7 mouse cellular contexts compared by ENCODE assay signal in the genomic region with DNA sequence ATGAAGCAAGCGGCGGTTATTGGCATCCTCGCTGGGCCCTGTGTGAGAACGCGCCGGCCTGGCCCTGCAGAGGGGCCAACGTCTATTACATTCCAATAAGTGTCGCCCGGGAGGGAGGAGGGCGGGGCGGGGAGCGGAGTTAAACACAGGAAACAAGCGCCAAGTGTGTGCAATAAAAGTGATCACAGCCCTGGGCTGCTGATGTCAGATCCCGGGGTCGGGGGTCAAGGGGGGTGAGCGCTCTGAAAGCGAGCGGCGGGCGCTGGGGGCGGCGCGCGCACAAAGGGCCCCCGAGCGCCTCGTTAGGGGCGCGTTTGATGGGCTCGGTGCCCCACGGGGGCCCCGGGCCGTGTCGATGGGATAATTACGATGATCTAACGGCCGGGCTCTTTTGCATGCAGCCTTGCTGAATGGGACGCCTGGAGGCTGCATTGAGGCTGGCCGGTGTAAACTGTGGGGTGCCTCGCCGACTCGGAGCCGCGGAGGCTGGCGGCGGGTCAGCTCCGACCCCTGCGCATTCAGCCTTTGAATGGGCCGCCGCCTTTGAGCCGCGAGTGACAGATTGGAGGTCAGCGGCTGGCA.
DNase-seq lines count a peak whose midpoint lies in the region; ATAC-seq lines count a peak whose summit lies in the region.

No protein-coding gene starts in this region.

- no peaks in the 10 kb centered on the region for H3K9me3 ChIP-seq in heart, embryonic 12.5 days (replicated peaks)

- H3K4me1 ChIP-seq in heart, embryonic 12.5 days (replicated peaks), result 0 out of 2 replicates have a peak, but pooled peaks cover 6% of the 10 kb centered on the region

- under 1% methylated on average over 53 of the region's 53 CpGs for WGBS in heart, embryonic 12.5 days

- no peaks in the 10 kb centered on the region for H3K36me3 ChIP-seq in heart, embryonic 12.5 days

- H3K4me2 ChIP-seq in heart, embryonic 12.5 days, result peak overlapping the region; percentile 99

- H3K27me3 ChIP-seq in heart, embryonic 12.5 days (replicated peaks), result peaks cover 85% of the 10 kb centered on the region

- peak overlapping the region; percentile 57 for H3K4me3 ChIP-seq in heart, embryonic 12.5 days

- ATAC-seq in heart, embryonic 12.5 days (ENCODE audit: insufficient number of reproducible peaks, low FRiP score), result peak; percentile 57; the same call in 1 of the 2 replicates
- ATAC-seq in megakaryocyte progenitor cell, adult 5-6 weeks (replicated peaks; ENCODE audit: poor library complexity), result peak; percentile 49
- ATAC-seq in inflammation-experienced regulatory T-cells, adult 6 months, result no peak

- DNase-seq in right cerebral cortex, postnatal 4 days, result peak; percentile 56
- DNase-seq in right cerebral cortex, adult 2 months (ENCODE audit: low spot score in 2 of 2), result no peak
- peak; percentile 73 for DNase-seq in embryo, embryonic 11.5 days (ENCODE audit: low read depth, low spot score)
- DNase-seq in kidney, postnatal 14 days, result peak; percentile 43

- peak overlapping the region; percentile 50 for H3K9ac ChIP-seq in heart, embryonic 12.5 days

- H3K27ac ChIP-seq in heart, embryonic 12.5 days (ENCODE audit: poor library complexity, severe bottlenecking), result no peak overlapping the region

Comparison
In these comparisons a context has a peak if more than half of its experiments do, and no peak if none do; other contexts are left out.
1. DNase-seq: peak in right cerebral cortex, postnatal 4 days (single experiment), embryo, embryonic 11.5 days (single experiment) and kidney, postnatal 14 days (single experiment); none in right cerebral cortex, adult 2 months (0 of 2).